Mouse (Mus musculus) stomach, embryonic 15.5 days (tissue): ENCODE measurements around the gene Yy1. TPM values are rescaled to one million over a fixed set of nuclear protein-coding genes. Genes with fewer than 3 reads are reported as not detected.

Experiments used
- ATAC-seq: fragments of 200-750 bp; cut with Nextera tagmentation; 2 replicates; pipeline ENCODE4 v1.8.0; 2017; ENCODE audit warnings: low read depth, moderate number of reproducible peaks, moderate TSS enrichment; ENCODE audit not compliant: insufficient read depth, low FRiP score
- H3K27ac ChIP-seq: fragments of 300-500 bp; sonication (generic); 2 replicates; pipeline ENCODE4 v1.5.1; 2015; ENCODE audit warnings: mild to moderate bottlenecking, inconsistent platforms
- H3K27me3 ChIP-seq: fragments of 300-500 bp; sonication (generic); replicated peaks from 2 replicates; pipeline ENCODE4 v1.6.1; 2015; ENCODE audit warnings: inconsistent platforms
- H3K36me3 ChIP-seq: fragments of 300-500 bp; sonication (generic); 2 replicates; pipeline ENCODE4 v1.6.1; 2015; ENCODE audit warnings: inconsistent platforms
- H3K4me1 ChIP-seq: fragments of 300-500 bp; sonication (generic); 2 replicates; pipeline ENCODE4 v1.6.1; 2015; ENCODE audit warnings: inconsistent platforms
- H3K4me2 ChIP-seq: fragments of 300-500 bp; sonication (generic); 2 replicates; pipeline ENCODE4 v1.6.1; 2015; ENCODE audit warnings: mild to moderate bottlenecking, inconsistent platforms
- H3K4me3 ChIP-seq: fragments of 300-500 bp; sonication (generic); replicated peaks from 2 replicates; pipeline ENCODE4 v1.5.1; 2015; ENCODE audit warnings: inconsistent platforms
- H3K9ac ChIP-seq: fragments of 300-500 bp; sonication (generic); 2 replicates; pipeline ENCODE4 v1.6.1; 2015; ENCODE audit warnings: inconsistent platforms
- H3K9me3 ChIP-seq: fragments of 300-500 bp; sonication (generic); 2 replicates; pipeline ENCODE4 v1.6.1; 2016; ENCODE audit warnings: inconsistent platforms
- whole genome bisulfite sequencing: fragments of 180-500 bp; shearing (Covaris S2); methylation state at CpG from one replicate; pipeline ENCODE4 v1.1.7; 2015; 5-methylcytosine and 5-hydroxymethylcytosine counted together
- polyA plus RNA-seq: library from polyadenylated mRNA; unstranded; fragments of >200 nt; fragmentation: Nextera tagmentation; extraction: Ambion mirVana; gene quantifications from 2 replicates; pipeline ENCODE4 v1.2.1, GENCODE M21; 2015

Yy1 gene
- polyA plus RNA-seq, 1 experiment from 2014 or later: 17.0 TPM

DNA sequence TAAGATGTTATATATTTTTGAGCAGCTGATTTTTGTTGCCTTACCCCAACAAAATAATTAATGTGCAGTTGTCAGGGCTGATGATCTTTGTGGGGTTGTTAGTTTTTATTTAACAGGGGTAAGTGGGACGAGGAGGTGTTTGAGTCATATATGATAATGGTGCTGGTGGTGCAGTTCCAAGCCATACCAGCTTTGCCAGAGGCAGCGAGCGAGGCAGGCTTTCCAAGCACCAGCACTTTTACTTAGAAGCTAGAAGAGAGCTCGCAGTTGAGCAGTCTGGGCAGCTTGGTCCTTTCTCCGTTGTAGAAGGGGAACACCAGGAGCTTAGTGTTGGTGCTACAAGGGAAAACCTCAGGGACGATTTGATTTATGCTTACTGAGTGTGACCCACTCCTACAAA is 19.7 kb downstream of the Yy1 start:
- H3K9ac ChIP-seq: no peak overlapping the region
- no peak overlapping the region for H3K4me3 ChIP-seq
- H3K4me2 ChIP-seq: no peak overlapping the region
- no peaks in the 10 kb centered on the region for H3K9me3 ChIP-seq
- no peaks in the 10 kb centered on the region for H3K4me1 ChIP-seq
- no peaks in the 10 kb centered on the region for H3K27me3 ChIP-seq
- no peak for ATAC-seq
- H3K36me3 ChIP-seq: peaks cover 29% of the 10 kb centered on the region
- 83% methylated on average over 6 of the region's 6 CpGs for WGBS
- H3K27ac ChIP-seq: no peak overlapping the region

DNA sequence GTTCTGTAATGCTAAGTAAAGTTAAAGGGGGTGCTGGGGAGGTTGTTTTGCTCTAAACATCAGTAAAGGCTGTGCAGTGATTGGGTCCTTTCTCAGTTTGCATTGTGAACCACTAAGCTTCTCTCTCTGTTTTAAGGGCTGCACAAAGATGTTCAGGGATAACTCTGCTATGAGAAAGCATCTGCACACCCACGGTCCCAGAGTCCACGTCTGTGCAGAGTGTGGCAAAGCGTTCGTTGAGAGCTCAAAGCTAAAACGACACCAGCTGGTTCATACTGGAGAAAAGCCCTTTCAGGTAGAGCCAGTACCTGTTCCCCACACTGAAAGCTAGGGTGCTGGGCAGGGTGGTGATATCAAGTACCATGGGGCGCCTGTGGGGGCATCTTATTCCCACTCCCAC is 21.7 kb downstream of the Yy1 start:
- H3K9ac ChIP-seq: no peak overlapping the region
- 92% methylated on average over 6 of the region's 6 CpGs for WGBS
- H3K9me3 ChIP-seq: no peaks in the 10 kb centered on the region
- H3K4me2 ChIP-seq: no peak overlapping the region
- H3K36me3 ChIP-seq: peaks cover 33% of the 10 kb centered on the region
- ATAC-seq: no peak
- no peaks in the 10 kb centered on the region for H3K4me1 ChIP-seq
- no peak overlapping the region for H3K4me3 ChIP-seq
- H3K27me3 ChIP-seq: no peaks in the 10 kb centered on the region
- no peak overlapping the region for H3K27ac ChIP-seq

DNA sequence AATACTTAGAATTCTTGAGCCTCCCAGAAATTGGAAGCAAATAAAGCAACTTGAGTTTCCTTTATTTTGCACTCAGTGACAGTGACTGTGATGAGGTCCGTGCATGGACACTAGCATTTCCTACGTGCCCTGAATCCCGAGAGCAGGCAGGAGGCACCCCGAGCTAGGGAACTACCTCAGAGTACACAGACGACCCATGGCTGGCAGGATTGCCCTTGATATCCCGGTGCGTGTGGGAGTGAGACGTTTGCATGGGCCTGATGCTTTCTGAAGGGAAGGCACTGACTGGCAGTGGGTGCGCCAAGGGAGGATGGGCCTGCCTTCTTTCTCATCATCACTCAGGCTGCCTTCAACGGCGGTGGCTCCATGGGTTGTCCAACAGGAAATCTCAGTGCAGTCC is 23.8 kb downstream of the Yy1 start:
- WGBS: 78% methylated on average over 11 of the region's 11 CpGs
- Histone ChIP-seq H3K36me3 (peaks cover 33% of the 10 kb centered on the region), H3K27me3 (no peaks in the 10 kb centered on the region), H3K27ac (no peak overlapping the region), H3K9me3 (no peaks in the 10 kb centered on the region), H3K4me2 (no peak overlapping the region), H3K9ac (no peak overlapping the region), H3K4me1 (no peaks in the 10 kb centered on the region), H3K4me3 (no peak overlapping the region)
- ATAC-seq: no peak

DNA sequence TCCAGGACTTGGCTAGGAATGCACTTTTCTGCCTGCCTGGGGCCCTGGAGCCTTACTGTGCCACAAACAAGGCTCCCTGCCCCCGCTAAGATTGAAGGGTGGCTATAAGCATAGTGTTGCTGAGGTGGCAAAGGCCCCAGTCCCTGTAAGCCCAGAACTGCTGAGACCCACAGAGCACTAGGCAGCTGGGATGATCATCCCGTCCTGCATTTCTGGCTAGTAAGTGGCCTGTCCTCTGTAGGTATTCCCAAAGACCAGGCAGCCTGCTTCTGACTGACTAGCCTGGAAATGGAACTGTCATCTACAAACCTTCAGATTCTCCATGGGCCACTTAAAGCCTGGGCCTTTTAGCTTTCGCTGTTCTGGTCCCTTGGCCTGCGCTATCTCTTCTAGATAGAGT is 27.7 kb downstream of the Yy1 start:
- H3K9ac ChIP-seq: no peak overlapping the region
- WGBS: 83% methylated on average over 4 of the region's 4 CpGs

DNA sequence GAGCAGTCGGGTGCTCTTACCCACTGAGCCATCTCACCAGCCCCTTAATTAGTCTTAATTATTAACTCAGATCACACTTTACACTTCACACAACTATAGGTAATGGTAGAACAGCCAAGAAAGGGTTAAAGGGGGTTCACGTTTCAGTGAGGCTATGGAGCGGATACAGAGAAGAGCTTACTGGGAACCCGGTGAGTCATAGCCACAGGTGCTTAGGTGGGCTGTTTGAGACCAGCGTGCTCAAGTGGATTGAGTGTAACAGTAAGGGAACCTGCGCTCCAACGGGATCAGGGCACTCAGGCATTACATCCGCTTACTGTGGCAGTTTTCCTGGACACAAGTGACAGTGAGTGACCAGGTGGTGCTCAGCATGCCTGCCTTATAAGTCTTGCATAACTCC is 30.3 kb downstream of the Yy1 start:
- Histone ChIP-seq H3K36me3 (0 out of 2 replicates have a peak, but pooled peaks cover 6% of the 10 kb centered on the region), H3K9me3 (no peaks in the 10 kb centered on the region), H3K4me1 (no peaks in the 10 kb centered on the region), H3K4me3 (no peak overlapping the region), H3K27ac (no peak overlapping the region), H3K4me2 (no peak overlapping the region), H3K27me3 (no peaks in the 10 kb centered on the region), H3K9ac (no peak overlapping the region)
- 59% methylated on average over 8 of the region's 8 CpGs for WGBS
- no peak for ATAC-seq

More for the DNA sequence above, 27.7 kb downstream of the Yy1 start:
- Histone ChIP-seq H3K4me1 (no peaks in the 10 kb centered on the region), H3K4me2 (no peak overlapping the region), H3K27me3 (no peaks in the 10 kb centered on the region), H3K9me3 (no peaks in the 10 kb centered on the region), H3K4me3 (no peak overlapping the region), H3K36me3 (peaks cover 15% of the 10 kb centered on the region), H3K27ac (no peak overlapping the region)
- no peak for ATAC-seq

DNA sequence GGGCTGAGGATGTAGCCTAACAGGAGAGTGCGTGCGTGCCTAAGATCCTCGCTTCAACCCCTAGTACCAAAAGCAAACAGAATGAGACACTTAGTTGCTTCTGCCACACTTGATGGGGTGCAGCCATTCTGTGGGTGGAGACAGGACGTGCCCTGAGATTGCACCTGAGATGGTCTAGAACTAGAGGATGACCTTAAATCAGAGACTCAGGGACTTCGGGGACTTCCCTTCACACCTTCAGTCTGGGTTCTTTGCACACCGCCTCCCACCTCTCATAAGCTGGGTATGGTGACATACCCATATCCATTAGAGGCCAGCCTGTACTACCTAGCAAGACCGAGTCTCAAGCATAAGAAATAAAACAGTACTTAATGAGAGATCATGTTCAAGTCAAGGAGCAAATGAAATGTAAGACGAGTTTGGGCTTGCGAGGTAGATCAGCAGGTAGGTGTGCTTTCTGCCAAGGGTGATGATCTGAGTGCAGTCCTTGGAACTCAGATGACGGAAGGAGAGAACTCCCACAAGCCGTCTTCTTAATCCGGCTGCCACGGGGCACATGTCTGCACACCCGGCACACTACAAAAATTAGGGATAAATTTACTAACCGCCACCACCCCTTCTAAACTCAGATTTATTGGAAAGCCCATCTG is 31.6 kb downstream of the Yy1 start:
- peaks cover 10% of the 10 kb centered on the region; the same call in 1 of the 2 replicates for H3K36me3 ChIP-seq
- H3K9ac ChIP-seq: no peak overlapping the region
- no peak for ATAC-seq
- no peak overlapping the region for H3K27ac ChIP-seq
- H3K4me3 ChIP-seq: no peak overlapping the region
- H3K9me3 ChIP-seq: no peaks in the 10 kb centered on the region
- no peak overlapping the region for H3K4me2 ChIP-seq
- no peaks in the 10 kb centered on the region for H3K27me3 ChIP-seq
- H3K4me1 ChIP-seq: no peaks in the 10 kb centered on the region
- 81% methylated on average over 15 of the region's 15 CpGs for WGBS

DNA sequence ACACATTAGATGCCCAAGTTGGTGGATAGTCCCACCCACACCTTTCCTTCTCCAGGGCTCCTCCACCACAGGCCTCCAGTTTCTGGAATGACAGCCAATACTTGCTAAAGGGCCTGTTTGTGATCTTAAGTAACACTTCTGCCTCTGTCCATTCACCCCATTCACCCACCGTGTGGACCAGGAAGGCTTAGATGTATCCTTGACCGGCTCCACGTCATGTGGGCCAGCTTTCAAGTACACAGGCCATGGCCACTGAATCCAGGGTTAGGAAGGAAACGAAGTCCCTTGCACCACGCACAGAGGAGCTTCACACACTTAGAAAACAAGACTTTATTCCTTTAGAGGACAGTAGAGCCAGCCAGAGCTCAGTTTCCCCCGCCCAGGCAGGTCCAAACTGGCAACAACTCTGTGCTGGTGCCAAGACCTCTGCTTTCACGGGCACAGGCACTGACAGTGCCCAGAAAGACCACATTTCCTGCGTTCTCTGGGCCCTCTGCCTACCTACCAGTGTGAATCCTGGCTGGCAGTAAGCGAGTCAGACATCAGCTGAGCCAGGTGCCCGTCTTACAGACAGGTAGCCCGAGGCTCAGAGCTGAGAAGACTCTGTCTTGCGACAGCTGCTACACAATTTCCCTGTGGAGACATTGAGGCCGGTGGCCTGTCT is 32.9 kb downstream of the Yy1 start:
- no peak overlapping the region for H3K4me3 ChIP-seq
- H3K9me3 ChIP-seq: no peaks in the 10 kb centered on the region
- ATAC-seq: no peak
- no peaks in the 10 kb centered on the region for H3K27me3 ChIP-seq
- peaks cover 10% of the 10 kb centered on the region; the same call in 1 of the 2 replicates for H3K36me3 ChIP-seq
- H3K4me2 ChIP-seq: no peak overlapping the region
- H3K9ac ChIP-seq: no peak overlapping the region
- H3K4me1 ChIP-seq: no peaks in the 10 kb centered on the region
- H3K27ac ChIP-seq: no peak overlapping the region
- WGBS: 90% methylated on average over 13 of the region's 13 CpGs

DNA sequence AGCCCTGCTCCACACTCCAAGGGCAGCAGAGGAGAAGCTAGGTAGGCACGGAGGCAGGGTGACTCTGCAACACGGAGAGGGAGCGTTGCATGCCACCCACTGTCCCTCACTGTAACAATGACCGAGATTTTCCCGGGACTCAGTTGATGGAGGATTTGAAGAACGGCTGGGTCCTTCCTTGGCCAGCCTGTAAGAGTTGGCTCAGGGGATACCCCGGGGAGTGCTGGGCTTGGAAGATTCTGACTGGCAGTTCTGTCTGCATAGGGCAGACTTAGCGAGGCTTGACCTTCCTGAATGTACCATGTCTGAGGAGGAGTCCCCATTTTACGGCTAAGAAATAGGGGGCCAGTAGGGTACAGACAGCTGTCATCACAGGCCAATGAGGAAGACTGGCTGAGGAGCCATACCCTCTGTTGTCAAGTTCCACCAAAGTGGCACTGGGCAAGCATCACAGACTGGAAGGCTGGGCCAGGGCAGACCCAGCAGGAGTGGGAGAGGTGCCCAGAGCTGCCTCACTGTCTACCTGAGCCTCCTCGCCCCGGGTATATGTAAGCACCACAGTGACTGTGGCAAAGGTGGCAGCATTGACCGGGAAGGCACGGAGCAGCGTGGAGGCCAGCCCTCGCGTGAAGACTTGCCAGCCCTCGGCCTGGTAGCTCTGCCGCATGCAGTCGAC is 33.6 kb downstream of the Yy1 start:
- Histone ChIP-seq H3K27ac (no peak overlapping the region), H3K4me3 (no peak overlapping the region), H3K36me3 (peaks cover 10% of the 10 kb centered on the region; the same call in 1 of the 2 replicates), H3K4me2 (no peak overlapping the region), H3K27me3 (no peaks in the 10 kb centered on the region), H3K4me1 (no peaks in the 10 kb centered on the region), H3K9me3 (no peaks in the 10 kb centered on the region), H3K9ac (no peak overlapping the region)
- 95% methylated on average over 19 of the region's 19 CpGs for WGBS
- no peak for ATAC-seq

DNA sequence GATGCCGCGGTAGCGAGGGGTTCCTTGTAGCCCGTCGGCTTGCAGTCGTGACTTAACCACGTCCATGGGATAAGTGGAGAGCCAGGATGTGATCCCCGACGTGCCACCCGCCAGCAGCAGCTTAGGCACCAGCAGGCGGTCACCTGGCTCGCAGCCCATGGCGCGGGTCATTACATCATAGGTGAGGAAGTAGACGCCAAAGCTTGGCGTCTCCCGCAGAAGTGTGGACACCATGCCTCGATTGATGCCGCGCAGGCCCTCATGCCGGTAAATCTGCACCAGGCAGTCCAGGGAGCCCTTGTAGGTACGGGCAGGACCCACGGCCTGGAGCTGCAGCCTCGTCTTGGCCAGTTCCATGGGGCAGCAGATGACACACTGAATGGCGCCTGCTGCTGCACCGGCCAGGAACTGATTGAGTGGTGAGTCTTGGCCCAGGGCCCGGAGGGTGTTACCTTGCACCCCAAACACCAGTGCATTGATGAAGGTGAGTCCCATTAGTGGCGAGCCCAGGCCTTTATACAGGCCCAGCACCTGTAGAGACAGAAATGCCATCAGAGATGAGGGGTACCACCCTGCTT is 34.3 kb downstream of the Yy1 start:
- no peak overlapping the region for H3K4me2 ChIP-seq
- peaks cover 10% of the 10 kb centered on the region; the same call in 1 of the 2 replicates for H3K36me3 ChIP-seq
- H3K27me3 ChIP-seq: no peaks in the 10 kb centered on the region
- H3K9ac ChIP-seq: no peak overlapping the region
- H3K4me1 ChIP-seq: no peaks in the 10 kb centered on the region
- H3K9me3 ChIP-seq: no peaks in the 10 kb centered on the region
- no peak overlapping the region for H3K27ac ChIP-seq
- no peak for ATAC-seq
- WGBS: 94% methylated on average over 28 of the region's 28 CpGs
- H3K4me3 ChIP-seq: no peak overlapping the region

DNA sequence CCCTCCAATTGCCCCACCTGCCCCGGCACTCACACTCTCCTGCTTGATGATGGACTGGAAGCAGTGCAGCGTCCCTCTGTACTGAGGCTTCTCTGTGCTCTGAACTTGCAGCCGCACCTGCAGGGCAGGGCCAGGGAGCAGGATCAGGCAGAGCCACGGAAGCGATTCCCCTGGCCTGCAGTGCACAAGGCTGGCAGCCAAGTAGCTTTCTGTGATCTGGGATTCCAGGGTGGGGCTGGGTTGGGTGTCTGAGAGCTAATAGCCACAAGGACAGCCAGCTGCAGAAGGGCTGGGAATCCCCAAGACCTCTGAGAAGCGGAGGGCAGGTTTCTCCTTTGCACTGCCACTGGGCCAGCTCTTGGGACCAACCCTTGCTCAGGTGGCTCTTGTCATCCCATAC is 34.9 kb downstream of the Yy1 start:
- no peak overlapping the region for H3K9ac ChIP-seq
- ATAC-seq: no peak
- H3K4me1 ChIP-seq: no peaks in the 10 kb centered on the region
- no peak overlapping the region for H3K4me3 ChIP-seq
- no peaks in the 10 kb centered on the region for H3K27me3 ChIP-seq
- no peaks in the 10 kb centered on the region for H3K9me3 ChIP-seq
- no peak overlapping the region for H3K27ac ChIP-seq
- WGBS: 86% methylated on average over 6 of the region's 6 CpGs
- H3K4me2 ChIP-seq: no peak overlapping the region
- peaks cover 10% of the 10 kb centered on the region; the same call in 1 of the 2 replicates for H3K36me3 ChIP-seq

DNA sequence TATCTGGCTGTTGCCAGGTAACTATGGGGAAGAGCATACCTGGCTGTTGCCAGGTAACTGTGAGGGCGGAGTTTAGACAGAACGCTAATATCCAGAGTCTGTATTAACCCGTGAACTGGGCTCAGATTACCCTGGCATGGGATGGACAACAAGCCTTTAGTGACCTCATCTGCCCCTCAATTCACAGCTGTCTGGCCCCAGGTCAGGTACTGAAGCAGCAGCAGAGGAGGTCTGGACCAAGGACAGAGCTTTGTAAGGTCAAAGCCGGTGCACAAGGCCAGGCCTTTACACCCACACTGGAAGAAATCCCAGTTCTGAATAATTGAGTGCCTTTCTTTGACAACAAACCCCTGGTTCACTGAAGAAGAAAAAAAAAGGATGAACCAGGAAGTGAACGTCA is 36.9 kb downstream of the Yy1 start:
- ATAC-seq: no peak
- WGBS: 74% methylated on average over 5 of the region's 5 CpGs
- no peaks in the 10 kb centered on the region for H3K9me3 ChIP-seq

DNA sequence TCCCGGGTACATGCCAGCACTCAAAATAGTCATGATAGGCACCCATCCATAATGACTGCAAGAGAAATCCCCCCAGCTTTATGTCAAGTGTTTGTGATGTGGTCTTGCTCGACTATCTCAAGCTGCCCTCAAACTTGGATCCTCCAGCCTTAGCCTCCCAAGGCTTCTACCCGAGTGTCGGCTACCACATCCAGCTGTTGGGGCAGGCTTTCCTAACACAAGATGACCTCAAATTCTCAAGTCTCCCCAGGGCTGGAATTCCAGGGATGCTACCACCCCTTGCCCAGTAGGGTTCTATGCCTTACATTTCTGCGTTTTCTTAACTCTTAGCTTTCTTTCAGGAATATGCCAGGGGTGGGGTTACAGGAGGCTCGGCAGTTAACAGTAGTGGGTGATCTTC is 37.6 kb downstream of the Yy1 start:
- 77% methylated on average over 6 of the region's 6 CpGs for whole genome bisulfite sequencing
- no peak overlapping the region for H3K9ac ChIP-seq
- H3K36me3 ChIP-seq: peaks cover 10% of the 10 kb centered on the region; the same call in 1 of the 2 replicates
- no peak for ATAC-seq
- no peak overlapping the region for H3K4me2 ChIP-seq
- H3K27me3 ChIP-seq: no peaks in the 10 kb centered on the region
- H3K4me3 ChIP-seq: no peak overlapping the region
- H3K4me1 ChIP-seq: peaks cover 8% of the 10 kb centered on the region
- H3K9me3 ChIP-seq: no peaks in the 10 kb centered on the region
- no peak overlapping the region for H3K27ac ChIP-seq

More for the DNA sequence above, 36.9 kb downstream of the Yy1 start:
- H3K9ac ChIP-seq: no peak overlapping the region
- H3K4me1 ChIP-seq: 0 out of 2 replicates have a peak, but pooled peaks cover 2% of the 10 kb centered on the region
- no peak overlapping the region for H3K4me2 ChIP-seq
- H3K4me3 ChIP-seq: no peak overlapping the region
- no peak overlapping the region for H3K27ac ChIP-seq
- peaks cover 10% of the 10 kb centered on the region; the same call in 1 of the 2 replicates for H3K36me3 ChIP-seq
- no peaks in the 10 kb centered on the region for H3K27me3 ChIP-seq
